Mouse (Mus musculus) small intestine, adult 2 months (tissue): ENCODE measurements around the gene Angptl2. TPM values are rescaled to one million over a fixed set of nuclear protein-coding genes. Genes with fewer than 3 reads are reported as not detected.

Source experiments
- H3K27ac ChIP-seq: fragments of 200-500 bp; 2 replicates; pipeline ENCODE4 v1.5.1; 2012; ENCODE audit warnings: low read depth, low read length, control low read depth, inconsistent platforms; ENCODE audit not compliant: insufficient read depth
- H3K27me3 ChIP-seq: fragments of 200-500 bp; 2 replicates; pipeline ENCODE4 v1.6.1; 2012; ENCODE audit warnings: mild to moderate bottlenecking, moderate library complexity, low read length, inconsistent platforms; ENCODE audit not compliant: control insufficient read depth, insufficient read depth
- H3K36me3 ChIP-seq: fragments of 200-500 bp; 2 replicates; pipeline ENCODE4 v1.6.1; 2012; ENCODE audit warnings: mild to moderate bottlenecking, low read length, control low read depth, inconsistent platforms; ENCODE audit not compliant: control insufficient read depth, insufficient read depth
- H3K4me1 ChIP-seq: fragments of 200-500 bp; 2 replicates; pipeline ENCODE4 v1.6.1; 2012; ENCODE audit warnings: low read length, inconsistent platforms, mixed read lengths; ENCODE audit not compliant: control insufficient read depth, insufficient read depth, insufficient read length
- H3K4me3 ChIP-seq: fragments of 200-500 bp; 2 replicates; pipeline ENCODE4 v1.5.1; 2012; ENCODE audit warnings: low read depth, mild to moderate bottlenecking, control low read depth, inconsistent platforms, low read length, moderate library complexity
- CTCF ChIP-seq: fragments of 200-500 bp; IDR thresholded peaks from 2 replicates; pipeline ENCODE4 v1.5.1; 2012; ENCODE audit warnings: low read depth, mild to moderate bottlenecking, control low read depth, inconsistent platforms, low read length, moderate library complexity, mixed read lengths; ENCODE audit not compliant: insufficient replicate concordance, insufficient read length; ENCODE audit errors: extremely low read depth
- POLR2A ChIP-seq: fragments of 200-500 bp; IDR thresholded peaks from 2 replicates; pipeline ENCODE4 v1.6.1; 2012; ENCODE audit warnings: low read depth, mild to moderate bottlenecking, control low read depth, inconsistent platforms, low read length, moderate library complexity
- WGBS: fragments of 180-500 bp; shearing (Covaris S2); methylation state at CpG from one replicate; pipeline ENCODE4 v1.1.7; 2018; 5-methylcytosine and 5-hydroxymethylcytosine counted together
- polyA plus RNA-seq: library from polyadenylated mRNA; depleted of rRNA; stranded (reverse); fragments of >200 nt; gene quantifications from 2 replicates; pipeline ENCODE4 v1.2.3, GENCODE M21; 2012

Angptl2 gene
- polyA plus RNA-seq, 1 experiment = 18.9 TPM

DNA sequence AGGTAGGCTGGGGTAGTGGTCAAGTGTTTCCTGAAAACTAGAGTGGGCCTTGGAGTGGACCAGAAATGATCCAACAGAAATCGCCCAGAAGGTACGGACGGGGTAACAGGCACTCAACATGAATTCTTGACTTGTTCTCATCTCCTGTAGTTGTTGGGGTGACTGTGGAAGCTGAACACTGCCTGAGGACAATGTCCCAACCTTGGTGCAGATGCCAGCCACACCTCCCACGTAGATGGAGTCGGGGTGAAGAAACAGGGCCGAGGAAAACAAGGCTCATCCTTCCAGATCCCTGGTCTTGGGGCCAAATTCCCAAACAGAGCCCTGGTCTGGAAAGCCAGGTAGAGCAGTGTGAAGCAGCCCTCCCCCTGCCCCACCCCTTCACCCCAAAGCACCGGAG lies 32.7 kb downstream of the Angptl2 start:
- H3K27ac ChIP-seq = no peak overlapping the region
- no peaks in the 10 kb centered on the region for H3K27me3 ChIP-seq
- no peaks in the 10 kb centered on the region for H3K36me3 ChIP-seq
- WGBS = 95% methylated on average over 7 of the region's 7 CpGs
- no peak overlapping the region for H3K4me3 ChIP-seq
- H3K4me1 ChIP-seq = no peaks in the 10 kb centered on the region
- TF ChIP-seq CTCF = no peak
- no peak for TF ChIP-seq POLR2A

DNA sequence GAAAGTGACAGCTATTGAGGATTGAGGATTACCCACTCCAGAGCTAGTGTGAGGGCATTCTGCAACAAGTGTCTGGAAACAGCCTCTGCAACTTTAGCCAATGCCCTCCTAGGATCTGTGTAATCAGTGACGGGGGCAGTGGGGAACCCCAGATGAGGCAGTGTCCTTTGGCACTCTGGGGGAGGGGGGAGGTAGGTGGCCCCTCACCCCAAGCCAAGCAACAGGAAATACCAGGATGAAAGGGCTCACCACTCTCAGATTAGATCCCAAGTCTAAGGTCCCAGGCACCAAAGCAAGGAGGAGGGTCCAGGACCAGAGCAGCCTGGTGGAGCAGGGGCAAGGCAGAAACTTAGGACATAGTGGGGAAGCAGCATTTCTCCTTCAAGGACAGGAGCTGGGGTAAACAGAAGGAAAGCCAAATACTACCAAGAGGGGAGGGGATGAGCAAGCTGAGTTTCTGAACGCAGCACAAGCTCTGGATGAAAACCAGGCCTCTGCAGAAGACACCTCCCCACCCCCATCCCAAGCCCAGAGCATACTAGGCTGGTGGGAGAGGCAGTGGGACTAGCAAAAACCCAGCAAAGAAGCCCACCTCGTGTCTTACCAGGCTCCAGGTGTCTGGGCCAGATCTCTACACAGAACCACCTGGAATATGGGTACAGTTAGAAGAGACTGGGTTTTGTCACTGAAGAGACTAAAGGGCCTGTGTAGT lies 34.2 kb downstream of the Angptl2 start:
- H3K36me3 ChIP-seq = no peaks in the 10 kb centered on the region
- H3K4me1 ChIP-seq = no peaks in the 10 kb centered on the region
- no peaks in the 10 kb centered on the region for H3K27me3 ChIP-seq
- H3K27ac ChIP-seq = peak overlapping the region; percentile 39; the same call in 1 of the 2 replicates
- no peak overlapping the region for H3K4me3 ChIP-seq
- TF ChIP-seq POLR2A (no peak), CTCF (no peak)
- 55% methylated on average over 3 of the region's 3 CpGs for WGBS

GRCm38 (mm10) chr2:33252751-33253150 lies 36.9 kb downstream of the Angptl2 start:
- H3K4me1 ChIP-seq = peaks cover 2% of the 10 kb centered on the region; the same call in 1 of the 2 replicates
- no peak overlapping the region for H3K27ac ChIP-seq
- no peak overlapping the region for H3K4me3 ChIP-seq
- H3K36me3 ChIP-seq = peaks cover 4% of the 10 kb centered on the region; the same call in 1 of the 2 replicates
- no peak for TF ChIP-seq CTCF
- no peak for TF ChIP-seq POLR2A
- no peaks in the 10 kb centered on the region for H3K27me3 ChIP-seq
- WGBS = 82% methylated on average over 6 of the region's 6 CpGs

GRCm38 (mm10) chr2:33253572-33254190 lies 37.8 kb downstream of the Angptl2 start:
- peaks cover 2% of the 10 kb centered on the region; the same call in 1 of the 2 replicates for H3K4me1 ChIP-seq
- H3K27me3 ChIP-seq = no peaks in the 10 kb centered on the region
- peaks cover 4% of the 10 kb centered on the region; the same call in 1 of the 2 replicates for H3K36me3 ChIP-seq
- WGBS = 67% methylated on average over 4 of the region's 4 CpGs
- H3K27ac ChIP-seq = no peak overlapping the region
- TF ChIP-seq POLR2A (no peak), CTCF (no peak)
- H3K4me3 ChIP-seq = no peak overlapping the region

DNA sequence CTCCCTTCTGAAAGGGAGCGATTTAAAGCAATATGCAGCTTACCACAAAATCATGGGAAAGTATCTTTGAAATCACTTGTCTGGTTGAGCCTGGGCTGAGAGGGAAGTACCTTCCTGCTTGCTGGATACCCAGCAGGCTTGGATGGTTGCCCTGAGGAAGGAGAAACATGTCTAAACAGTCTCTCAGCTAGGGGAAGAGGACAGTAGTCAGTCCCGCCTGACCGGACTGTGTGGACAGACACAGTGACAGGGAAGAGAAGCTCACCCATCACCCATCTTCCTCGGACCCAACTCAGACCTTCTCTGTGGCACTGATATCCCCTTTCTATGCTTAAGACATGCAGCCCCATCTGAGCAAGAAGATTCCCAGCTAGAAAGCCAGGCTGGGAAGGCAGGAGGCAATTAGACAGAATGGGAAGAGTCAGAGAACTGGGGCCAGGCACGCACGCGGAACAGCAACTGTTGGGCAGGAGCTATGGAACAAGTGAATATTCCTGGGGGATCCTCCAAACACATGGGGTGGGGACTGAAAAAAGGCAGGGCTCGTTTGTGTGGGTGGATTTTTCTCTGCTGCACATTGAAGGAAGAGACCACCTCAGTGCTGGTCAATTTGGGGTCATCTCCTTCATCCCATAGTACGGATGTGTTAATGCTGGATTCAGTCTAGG lies 38.6 kb downstream of the Angptl2 start:
- Histone ChIP-seq H3K4me3 (no peak overlapping the region), H3K27me3 (no peaks in the 10 kb centered on the region), H3K27ac (peak overlapping the region; percentile 12; the same call in 1 of the 2 replicates), H3K4me1 (peaks cover 2% of the 10 kb centered on the region; the same call in 1 of the 2 replicates), H3K36me3 (peaks cover 5% of the 10 kb centered on the region; the same call in 1 of the 2 replicates)
- TF ChIP-seq CTCF (no peak), POLR2A (no peak)
- 80% methylated on average over 9 of the region's 9 CpGs for WGBS

GRCm38 (mm10) chr2:33256769-33257537 lies 41.1 kb downstream of the Angptl2 start:
- 61% methylated on average over 3 of the region's 3 CpGs for WGBS
- no peak overlapping the region for H3K27ac ChIP-seq
- no peaks in the 10 kb centered on the region for H3K27me3 ChIP-seq
- peaks cover 2% of the 10 kb centered on the region; the same call in 1 of the 2 replicates for H3K4me1 ChIP-seq
- no peak overlapping the region for H3K4me3 ChIP-seq
- no peak for TF ChIP-seq CTCF
- TF ChIP-seq POLR2A = no peak
- H3K36me3 ChIP-seq = peaks cover 12% of the 10 kb centered on the region
